Mouse (Mus musculus): Measurements from ENCODE around the gene AU022252.

GRCm38 (mm10) chr4:119216667-119217066, 15.8 kb downstream of the AU022252 start:
- TF ChIP-seq POLR2A (IDR thresholded peaks at IDR 0.05; ENCODE audit: borderline replicate concordance, extremely low read depth, insufficient read depth, insufficient read length, poor library complexity, severe bottlenecking), result no peak
- no peak for TF ChIP-seq CTCF (IDR thresholded peaks at IDR 0.05; ENCODE audit: borderline replicate concordance, extremely low read depth, insufficient read depth, insufficient read length)

Measured in brain, embryonic 14.5 days (tissue).